Mouse (Mus musculus) adrenal gland, adult 2 months (tissue): Measurements from ENCODE around the gene Pon2. TPM values are rescaled to one million over a fixed set of nuclear protein-coding genes. Genes with fewer than 3 reads are reported as not detected.
A peak's percentile ranks its signal among the peaks of the same experiment; 100 is the strongest.

Experiments
- DNase-seq: peaks from one replicate; pipeline ENCODE4 v3.0.0; 2021
- polyA plus RNA-seq: library from polyadenylated mRNA; depleted of rRNA; stranded (reverse); fragments of >200 nt; gene quantifications from 2 replicates; pipeline ENCODE4 v1.2.3, GENCODE M21; 2012
- total RNA-seq, 2 experiments: library from RNA; stranded (reverse); gene quantifications; 2 replicates each; pipeline ENCODE4 v1.2.3; 2021

Pon2 gene
- total and polyA plus RNA-seq, 3 experiments = 25.4 to 43.7 (median 32.4) TPM

DNA sequence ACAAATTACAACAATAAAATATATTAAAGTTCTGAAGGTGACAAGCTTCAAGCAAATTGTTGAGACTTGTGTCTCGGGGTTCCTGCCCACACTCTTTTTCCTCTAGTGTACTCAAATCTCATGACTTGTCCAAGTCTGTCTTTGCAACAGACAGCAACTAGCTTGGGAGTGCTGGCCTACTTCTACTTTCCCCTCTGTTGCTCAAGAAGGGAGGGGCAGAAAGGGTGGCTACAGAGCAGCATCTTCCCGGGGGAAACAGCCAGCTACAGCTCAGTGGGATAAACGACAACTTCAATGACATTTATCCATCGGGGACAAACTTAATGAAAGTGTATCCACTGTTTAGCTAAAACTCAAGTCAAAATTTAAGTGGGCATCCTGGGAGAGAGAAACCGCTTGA lies 5.4 kb downstream of the Pon2 start:
- no peak for DNase-seq

DNA sequence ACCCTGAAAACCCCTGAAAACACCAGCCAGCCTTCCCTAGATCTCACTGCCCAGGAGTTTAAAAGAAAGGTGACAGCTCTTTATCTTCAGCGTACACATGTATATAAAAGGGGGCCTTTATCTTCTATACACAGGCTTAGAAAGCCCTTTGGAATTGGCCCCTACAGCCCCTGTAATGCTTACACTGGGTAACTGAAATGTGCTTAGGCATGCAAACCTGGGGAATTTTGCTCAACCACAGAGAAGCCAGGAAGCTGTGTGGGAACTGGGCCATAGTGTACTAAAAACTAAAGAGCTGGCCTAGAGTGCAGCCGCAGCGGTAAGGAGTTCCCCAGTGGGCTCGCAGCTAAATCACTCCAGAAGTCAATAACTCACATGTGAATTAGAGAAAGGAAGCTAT lies 6.8 kb downstream of the Pon2 start:
- no peak for DNase-seq

DNA sequence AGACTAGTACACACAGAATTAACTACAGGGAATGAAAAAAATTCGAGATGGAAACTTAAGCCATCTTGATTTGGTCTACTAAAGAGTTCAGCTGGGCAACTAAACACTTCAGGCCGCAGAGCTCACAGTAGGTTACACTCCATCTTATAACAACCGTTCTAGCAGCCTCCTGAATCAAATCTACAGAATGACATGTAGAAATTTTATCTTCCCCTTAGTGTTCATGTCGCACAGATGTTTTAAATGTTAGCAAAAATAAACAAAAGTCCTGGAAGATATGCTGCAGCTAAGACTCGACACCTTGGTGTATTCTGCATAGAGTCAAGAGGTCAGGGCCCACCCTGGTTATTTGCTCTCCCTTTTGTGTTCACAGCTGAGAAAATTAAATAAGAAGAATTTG lies 10.3 kb downstream of the Pon2 start:
- DNase-seq = no peak

DNA sequence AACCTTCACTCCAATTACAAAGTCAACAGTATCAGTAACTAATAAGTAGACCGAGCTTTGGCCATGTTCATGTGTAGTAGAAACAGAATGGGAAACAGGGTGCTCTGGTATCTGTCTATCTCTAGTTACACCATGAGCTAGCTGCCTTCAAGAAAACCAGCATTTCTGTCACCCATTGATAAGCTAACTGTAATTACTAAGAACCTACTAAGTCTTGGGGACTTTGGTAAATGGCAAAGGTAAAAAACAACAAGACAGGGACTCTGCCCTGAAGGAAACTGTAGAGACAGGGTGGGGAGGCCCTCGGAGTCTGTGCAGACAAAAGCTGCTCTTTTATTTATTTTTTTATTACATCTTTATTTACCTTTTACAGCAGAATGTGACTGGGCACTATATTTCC lies 10.9 kb downstream of the Pon2 start:
- DNase-seq = no peak

DNA sequence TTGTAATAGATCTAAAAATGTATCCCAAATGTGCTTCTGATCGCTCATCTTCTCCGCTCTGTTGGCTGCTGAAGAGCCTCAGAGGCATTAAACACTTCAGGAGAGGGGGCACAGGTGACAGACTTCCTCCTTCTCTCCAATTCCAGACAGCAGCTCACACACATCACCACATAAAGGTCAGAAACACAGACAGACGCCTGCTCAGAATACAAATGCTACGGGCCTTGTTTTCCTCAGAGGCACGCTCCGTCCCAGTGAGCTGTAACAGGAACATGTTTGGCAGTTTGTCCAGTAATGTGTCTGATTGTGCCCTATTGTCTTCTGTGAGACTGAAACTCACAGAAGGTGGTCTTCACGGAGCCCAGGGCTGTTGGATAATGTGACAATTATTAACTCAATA lies 15.8 kb downstream of the Pon2 start:
- no peak for DNase-seq

DNA sequence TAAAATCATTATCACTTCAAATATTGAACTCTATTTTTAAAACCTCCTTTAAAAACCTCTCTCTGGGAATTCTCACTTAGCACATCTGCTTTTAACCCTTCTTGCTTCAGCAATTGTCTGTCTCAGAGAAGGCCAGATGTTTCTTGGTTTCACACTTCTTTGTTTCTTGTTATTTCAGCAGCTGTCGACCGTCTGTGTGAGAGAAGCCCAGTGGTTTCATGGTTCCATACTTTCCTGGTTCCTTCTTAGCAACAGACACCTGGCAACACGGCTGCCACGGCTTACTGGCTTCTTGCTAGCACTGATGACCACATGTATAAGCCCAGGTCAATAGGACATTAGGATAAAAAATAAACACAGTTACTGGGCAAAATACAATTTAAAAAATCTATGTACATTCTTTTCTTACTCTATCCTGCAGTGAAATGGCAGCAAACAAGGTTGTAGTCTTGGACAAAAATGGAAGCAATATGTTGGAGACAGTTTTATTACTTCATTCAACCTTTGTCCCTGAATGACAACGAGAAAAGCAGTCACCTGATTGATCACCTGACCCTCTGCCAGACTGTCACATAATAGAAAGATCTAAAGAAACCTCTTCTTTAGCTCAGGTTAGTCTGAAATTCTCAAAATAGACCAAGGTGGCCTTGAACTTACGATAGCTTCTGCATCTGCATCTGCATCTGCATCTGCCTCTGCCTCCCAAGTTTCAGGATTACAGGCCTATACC lies 17.5 kb downstream of the Pon2 start:
- no peak for DNase-seq

DNA sequence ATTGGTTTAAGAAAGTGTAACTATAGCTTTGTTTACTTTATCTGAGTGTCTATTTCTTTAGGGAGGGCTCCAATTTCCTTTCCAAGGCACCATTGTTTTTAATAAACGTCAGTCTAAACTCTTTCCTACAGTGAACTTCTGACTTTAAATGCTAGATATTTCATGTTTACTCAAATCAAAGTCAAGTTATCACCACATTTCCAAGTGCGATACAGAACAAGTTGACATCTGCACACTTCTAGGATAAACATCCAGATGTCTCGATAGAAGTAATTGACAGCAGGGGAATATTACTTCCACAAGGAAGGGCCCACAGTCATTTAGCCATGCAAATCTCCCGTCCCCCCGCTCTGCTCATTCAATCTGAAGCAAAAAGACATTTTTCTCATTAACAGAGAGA lies 20.3 kb downstream of the Pon2 start:
- DNase-seq = no peak

DNA sequence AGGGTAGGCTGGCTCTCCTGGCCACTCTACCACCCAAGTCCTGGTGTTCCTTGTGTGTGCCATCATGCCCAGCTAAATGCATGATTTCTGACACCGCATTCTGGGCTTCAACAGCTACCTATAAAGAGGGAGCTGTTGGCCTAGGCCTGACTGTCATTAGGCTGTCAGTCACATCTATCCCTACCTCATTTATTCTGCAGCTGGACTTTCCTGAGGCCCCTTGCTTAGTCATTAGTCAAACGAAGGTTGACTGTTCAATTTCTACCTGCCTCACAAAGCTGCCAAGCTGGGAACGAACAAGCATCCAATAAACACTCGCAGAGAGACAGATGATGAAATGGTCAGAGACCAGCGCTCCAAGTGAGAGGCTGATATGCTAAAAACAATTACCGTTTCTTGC lies 28.6 kb downstream of the Pon2 start:
- DNase-seq = no peak

DNA sequence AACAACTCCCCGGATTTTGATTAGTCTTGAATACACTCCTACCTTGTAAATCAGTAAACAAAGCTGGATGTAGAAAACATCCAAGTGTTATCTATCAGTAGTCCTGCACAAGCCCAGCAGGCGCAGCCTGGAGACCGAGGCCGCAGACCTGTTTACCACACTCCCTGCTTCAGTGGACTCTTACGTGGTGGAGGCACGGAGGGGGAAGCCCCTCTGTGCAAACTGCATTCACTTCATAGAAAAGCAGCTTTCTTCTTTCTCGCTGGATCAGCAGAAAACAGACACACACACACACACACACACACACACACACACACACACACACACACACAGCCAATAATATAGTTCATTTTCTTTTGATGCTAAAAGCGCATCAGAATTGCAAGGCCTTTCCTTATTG lies 33.5 kb downstream of the Pon2 start:
- DNase-seq = no peak

DNA sequence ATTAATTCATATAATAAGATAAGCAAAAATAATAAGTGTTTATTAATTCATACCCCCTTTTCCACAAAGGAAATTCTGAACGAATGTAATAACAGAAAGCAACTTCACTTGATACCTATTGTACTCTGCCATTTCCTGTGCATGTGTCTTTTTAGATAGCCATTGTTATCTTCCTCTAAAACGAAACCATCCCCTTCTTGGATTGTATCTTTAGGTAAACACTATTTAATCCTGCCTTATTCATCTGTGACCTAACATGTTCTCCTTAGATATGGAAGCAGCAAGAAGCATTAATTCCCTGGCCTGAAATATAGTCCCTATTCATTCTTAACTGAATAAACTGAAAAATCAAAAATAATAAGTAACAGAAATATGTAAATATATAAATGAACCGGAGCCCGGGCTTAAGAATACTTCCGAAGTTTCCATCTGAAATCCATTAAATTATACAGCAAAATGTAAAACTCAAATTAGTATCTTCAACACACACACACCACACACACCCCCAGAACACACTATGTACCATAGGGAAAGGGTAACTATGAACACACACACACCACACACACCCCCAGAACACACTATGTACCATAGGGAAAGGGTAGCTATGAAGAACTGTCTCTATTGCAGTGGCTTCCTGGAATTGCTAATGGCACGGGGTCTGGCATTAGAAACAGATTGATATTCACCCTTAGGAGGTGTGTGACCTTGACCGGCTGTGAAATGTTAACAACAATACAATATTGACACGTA lies 34.8 kb downstream of the Pon2 start:
- no peak for DNase-seq

DNA sequence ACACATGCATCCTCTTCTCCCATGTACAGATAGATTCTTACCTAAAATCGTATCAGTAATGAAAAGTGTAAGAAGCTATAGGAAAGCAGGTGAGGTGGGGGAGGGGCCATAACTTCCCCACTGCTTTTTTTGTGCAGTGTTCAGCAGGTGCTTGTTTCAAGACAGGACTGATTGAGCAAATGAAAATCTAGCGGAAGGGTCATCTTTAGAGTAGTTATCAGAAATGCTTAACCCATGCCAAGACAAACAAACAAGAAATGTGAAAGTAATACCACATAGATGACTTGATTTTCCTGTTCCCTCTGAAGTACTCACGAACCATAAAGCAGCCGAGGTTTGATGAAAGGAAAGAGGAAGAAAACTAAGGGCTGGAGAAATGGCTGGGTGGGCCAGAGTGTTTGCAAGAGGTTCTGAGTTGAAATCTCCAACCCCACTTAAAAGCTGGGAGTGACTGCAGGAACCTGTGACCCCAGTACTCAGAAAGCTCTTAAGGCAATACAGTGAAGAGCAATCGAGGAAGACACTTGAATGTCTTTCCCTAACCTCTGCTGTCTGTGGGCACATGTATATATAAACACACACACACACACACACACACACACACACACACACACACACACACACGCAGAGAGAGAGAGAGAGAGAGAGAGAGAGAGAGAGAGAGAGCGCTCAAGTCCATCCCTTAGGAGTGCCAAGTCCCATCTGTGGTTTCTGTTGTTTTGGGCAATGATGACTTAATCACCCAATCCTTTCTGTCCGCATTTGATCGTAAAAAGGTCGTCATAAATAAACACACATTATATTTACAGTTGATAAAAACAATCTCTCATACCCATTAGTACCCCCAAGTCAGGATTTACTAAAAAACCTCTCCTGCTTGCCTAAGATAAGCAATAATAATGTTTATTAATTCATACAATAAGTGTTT lies 35.7 kb downstream of the Pon2 start:
- DNase-seq = no peak

DNA sequence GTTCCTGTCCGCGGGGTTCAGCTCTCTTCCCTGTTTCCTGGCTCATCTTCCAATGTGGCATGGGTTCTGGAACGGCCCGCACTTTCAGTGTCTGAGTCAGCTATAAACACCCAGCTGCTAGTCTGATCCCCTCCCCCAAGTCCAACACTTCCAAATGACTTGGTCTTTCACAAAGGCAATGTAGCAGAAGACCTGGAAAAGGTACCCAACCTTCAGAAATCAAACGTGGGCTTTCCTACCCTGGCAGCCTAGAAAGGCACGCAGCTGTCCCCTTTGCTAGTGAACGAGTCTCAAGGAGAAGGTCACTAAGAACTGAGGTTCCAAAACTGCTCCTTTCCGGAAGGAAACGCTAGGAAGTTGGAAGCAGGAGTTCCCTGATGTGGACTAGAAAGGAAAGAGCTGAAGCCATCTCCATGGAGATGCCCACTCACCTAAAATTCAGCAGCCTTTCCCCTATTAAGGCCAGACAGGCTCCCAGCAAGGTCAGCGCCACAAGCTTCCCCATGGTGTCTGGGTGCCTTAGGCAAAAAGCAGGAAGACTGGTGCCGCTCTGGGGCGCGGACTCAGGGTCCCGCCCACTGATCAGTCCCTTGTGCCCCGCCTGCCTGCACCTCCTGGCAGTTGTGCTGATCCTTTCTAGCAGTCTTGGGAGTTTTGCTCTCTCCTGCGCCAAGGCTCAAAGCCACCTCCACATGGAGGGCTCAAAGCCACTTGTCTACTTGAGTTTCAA lies 42.4 kb downstream of the Pon2 start, which contains the start of gene Pon3:
Pon3 (minus strand) TSS at position 565 of the 730 bp plus-strand sequence.
- DNase-seq = peak; percentile 88

DNA sequence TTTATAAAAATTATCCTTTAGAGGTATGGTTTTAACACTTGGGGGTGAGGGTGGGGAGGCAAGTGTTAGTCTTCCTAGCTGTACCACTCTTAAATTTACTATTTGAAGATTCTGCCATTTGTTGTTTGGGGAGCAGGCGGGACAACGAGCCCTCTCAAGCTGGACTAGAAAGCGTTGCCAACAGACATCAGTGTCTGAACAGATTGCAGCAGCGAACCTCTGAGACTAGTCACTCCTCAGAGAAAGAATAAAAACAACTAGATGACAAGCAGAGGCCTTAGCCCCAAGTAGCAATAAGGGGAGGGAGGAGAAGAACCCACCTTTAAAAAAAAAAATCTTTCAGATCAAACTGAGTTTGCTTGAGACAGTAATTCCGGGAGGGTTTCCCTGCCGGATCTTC lies 43.0 kb downstream of the Pon2 start:
- no peak for DNase-seq

DNA sequence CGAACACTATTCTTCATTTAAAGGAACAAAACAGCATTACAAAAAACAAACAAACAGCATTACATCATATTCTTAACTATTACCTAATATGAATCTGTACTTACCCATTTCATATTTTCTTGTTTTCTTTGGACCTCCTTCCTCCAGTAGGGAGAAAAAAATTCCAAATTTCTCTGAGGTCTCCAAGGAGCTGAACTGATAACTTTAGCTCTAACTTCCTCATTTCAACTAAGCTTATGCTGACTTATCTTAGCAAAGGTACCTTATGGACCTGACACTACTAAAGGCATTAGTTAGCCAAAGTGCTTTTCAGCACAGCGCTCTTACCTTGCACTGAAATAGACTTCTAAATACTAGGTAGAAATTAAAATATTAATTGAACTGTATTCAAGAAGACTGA lies 43.4 kb downstream of the Pon2 start:
- DNase-seq = no peak

DNA sequence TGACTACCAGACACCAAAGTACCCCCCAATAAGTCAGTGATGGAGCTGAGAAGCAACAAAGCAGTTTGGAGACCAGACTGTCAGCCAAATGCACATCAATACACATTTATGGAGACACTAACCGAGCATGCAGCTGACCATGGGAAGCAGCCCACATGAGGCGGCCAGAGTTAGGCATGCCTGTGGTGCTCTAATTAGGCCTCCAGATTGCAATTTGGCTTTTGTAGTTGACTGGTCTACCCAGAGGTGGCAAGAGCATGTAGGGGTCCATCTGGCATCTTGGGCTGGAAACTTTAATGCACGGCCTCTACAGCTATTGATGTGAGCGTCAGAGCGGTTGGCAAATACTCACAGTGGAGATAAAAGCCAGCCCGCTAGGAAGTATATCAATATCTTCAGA lies 52.3 kb downstream of the Pon2 start:
- DNase-seq = no peak

DNA sequence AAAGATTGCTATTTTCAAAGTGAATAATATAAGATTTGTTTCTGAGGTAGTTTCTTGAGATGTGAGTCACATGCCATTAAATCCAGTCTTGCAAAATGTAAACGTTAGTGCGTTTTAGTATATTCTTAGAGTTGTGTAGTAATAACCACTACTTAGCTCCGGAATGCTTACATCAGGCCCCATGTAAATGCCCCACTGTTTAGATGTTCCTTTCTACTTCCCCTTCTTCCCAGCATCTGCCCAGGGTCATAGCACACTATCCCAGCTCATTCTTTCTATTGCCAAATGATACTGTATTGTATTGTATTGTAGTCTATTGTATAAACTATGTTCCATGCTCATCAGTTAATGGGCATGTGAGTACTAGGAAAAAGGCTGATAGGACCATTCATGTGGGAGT lies 59.5 kb downstream of the Pon2 start:
- no peak for DNase-seq

DNA sequence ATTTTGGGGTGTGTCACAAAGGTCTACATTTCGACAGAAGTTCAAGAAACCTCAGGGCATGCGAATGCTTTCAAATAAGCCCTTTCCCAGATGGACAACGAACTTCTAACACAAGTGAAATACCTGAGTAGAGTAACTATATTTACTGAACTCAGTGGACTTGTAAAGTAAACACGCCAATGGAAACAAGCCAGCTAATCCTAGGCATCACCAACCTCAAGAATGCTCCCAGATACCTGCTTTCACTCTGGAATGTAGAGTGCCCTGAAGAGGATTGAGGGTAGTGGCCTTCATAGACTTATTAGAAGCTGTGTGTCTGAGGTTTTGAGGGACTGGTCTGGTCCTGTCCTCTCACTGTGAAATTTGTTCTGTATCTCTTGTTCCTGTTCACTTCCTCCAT lies 60.7 kb downstream of the Pon2 start:
- no peak for DNase-seq

DNA sequence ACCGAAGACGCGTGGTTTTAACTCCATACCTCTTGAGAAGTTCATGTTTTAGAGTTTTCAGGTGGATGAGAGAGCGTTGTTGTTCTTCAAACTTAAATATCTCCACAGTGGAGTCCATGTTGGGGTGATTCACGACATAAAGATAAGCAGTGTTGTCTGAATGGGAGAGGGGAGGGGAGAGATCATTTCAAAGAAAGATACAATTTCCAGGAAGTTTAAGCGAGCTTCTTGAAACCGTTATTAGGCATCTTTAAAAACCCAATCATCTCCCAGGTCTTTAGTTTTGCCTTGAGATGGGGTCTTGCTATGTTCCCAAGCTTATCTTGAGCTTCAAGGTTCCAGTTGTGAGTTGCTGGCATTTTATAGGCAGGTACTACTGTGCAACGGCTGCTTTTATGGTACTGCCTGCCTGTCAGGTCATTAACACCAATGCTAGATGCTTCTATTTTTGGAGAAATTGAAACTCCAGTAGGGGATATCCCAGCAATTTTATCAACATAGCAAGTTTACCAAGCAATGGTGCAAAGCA lies 61.3 kb downstream of the Pon2 start:
- no peak for DNase-seq

DNA sequence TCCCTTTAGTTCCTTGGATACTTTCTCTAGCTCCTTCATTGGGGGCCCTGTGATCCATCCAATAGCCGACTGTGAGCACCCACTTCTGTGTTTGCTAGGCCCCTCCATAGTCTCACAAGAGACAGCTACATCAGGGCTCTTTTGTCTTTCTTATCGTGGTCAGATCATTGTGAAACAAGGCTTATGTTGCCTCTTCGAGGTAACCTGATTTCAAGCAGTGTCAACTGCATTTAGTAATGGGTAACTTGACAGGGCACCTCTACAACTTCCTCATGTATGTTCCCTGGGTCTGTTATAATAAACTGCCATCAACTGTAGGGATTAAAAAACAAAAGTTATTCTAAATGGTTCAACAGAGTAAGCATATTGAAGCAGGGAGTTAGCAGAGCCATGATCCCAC lies 63.7 kb downstream of the Pon2 start:
- DNase-seq = no peak

DNA sequence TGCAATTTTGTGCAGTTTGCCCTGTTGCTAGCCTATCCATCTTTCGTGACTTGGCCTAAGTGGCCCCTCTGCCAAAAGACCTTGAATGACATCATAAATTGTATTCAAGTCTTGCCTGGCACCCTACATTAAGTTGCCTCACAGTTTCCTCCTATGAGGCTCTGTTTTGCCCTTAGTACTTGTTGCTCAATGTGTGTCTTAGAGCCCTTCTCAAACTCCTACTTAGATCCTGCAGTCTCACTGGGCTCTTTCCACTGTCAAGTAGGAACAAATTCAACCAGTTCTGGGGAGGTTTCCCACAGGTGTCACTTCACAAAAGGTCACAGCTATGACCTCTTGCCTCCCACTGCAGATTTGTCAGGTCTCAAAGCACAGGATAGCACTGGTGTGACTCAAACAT lies 64.4 kb downstream of the Pon2 start:
- DNase-seq = peak; percentile 78

DNA sequence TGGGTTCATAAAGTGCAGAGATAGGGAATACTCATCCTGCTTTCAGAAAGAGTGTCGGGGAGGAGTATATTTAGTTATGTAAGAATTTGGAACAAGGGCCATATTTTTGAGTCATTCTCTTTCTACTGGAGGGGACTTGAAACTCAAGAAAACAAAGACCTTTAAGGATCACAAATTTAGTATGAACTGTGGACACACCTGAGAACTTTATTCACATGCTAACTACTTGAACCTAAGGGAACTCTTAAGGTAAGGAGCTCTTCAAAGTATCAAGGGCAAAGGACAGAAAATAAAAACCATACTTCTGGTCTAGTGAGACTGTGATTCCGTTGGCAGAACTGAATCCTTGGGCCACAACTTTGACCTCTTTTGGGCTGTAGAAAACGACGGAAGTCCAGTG lies 66.2 kb downstream of the Pon2 start:
- no peak for DNase-seq

DNA sequence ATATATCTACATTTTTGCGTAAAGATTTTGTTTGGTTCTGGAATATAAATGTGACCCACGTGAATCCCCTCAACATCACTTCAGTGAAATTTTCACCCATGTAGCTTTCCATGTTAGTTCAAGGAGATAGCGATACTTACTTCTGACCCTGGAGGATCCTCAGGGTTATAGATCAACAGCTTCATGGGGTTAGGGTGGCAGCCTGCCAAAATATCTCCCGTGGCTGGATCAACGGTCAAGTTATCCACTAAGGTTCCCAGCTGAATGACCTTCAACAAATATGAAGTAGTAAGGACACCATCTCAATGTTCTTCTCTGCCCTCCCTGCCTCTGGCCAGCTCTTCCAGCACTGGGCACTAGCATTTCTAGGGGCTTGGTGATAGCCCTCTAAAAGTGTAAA lies 68.0 kb downstream of the Pon2 start:
- peak; percentile 27 for DNase-seq
